Mouse (Mus musculus): ENCODE results near the gene Olfr550. TPM values are rescaled to one million over a fixed set of nuclear protein-coding genes. Genes with fewer than 3 reads are reported as not detected.

Gene Olfr550
- polyA plus RNA-seq (2014; fragmentation: Nextera tagmentation; extraction: Ambion mirVana): not detected in 2 replicates

- H3K9me3 ChIP-seq (ENCODE audit: control insufficient read depth, low read length): no peaks in the 10 kb centered on the region
- 93% methylated on average over 8 of the region's 8 CpGs for WGBS
- no peaks in the 10 kb centered on the region for H3K36me3 ChIP-seq (ENCODE audit: control insufficient read depth, insufficient read depth, low read length)
- no peak within 1 kb of the TSS for H3K4me2 ChIP-seq (replicated peaks; ENCODE audit: low read depth, low read length)
- H3K27ac ChIP-seq (ENCODE audit: low read depth, low read length): no peak within 1 kb of the TSS
- no peak within 1 kb of the TSS for H3K9ac ChIP-seq (ENCODE audit: low read depth, low read length)
- H3K4me3 ChIP-seq (ENCODE audit: low read length): no peak within 1 kb of the TSS
- H3K27me3 ChIP-seq (ENCODE audit: control insufficient read depth, insufficient read depth, low read length): no peaks in the 10 kb centered on the region
- ATAC-seq (ENCODE audit: low FRiP score, low TSS enrichment): no peak
- no peaks in the 10 kb centered on the region for H3K4me1 ChIP-seq (ENCODE audit: control insufficient read depth, insufficient read depth, low read length)
Observed at GRCm38 (mm10) chr7:102571142-102571541, at the start of gene Olfr550. Gene Olfr550, plus strand, starts transcription at chr7:102571442.

GRCm38 (mm10) chr7:102529052-102529451 lies 42.2 kb upstream of the Olfr550 start:
- Histone ChIP-seq H3K4me1 (ENCODE audit: control insufficient read depth, insufficient read depth, low read length) (no peaks in the 10 kb centered on the region), H3K9ac (ENCODE audit: low read depth, low read length) (no peak overlapping the region), H3K4me2 (replicated peaks; ENCODE audit: low read depth, low read length) (no peak overlapping the region), H3K27ac (ENCODE audit: low read depth, low read length) (no peak overlapping the region), H3K36me3 (ENCODE audit: control insufficient read depth, insufficient read depth, low read length) (no peaks in the 10 kb centered on the region), H3K4me3 (ENCODE audit: low read length) (no peak overlapping the region), H3K27me3 (ENCODE audit: control insufficient read depth, insufficient read depth, low read length) (no peaks in the 10 kb centered on the region), H3K9me3 (ENCODE audit: control insufficient read depth, low read length) (no peaks in the 10 kb centered on the region)
- WGBS: 84% methylated on average over 1 of the region's 1 CpGs
- no peak for ATAC-seq (ENCODE audit: low FRiP score, low TSS enrichment)

GRCm38 (mm10) chr7:102534449-102534848 lies 36.8 kb upstream of the Olfr550 start, which contains the start of gene Olfr547:
Gene Olfr547, plus strand, starts transcription at chr7:102534749.
- Histone ChIP-seq H3K36me3 (ENCODE audit: control insufficient read depth, insufficient read depth, low read length) (no peaks in the 10 kb centered on the region), H3K27me3 (ENCODE audit: control insufficient read depth, insufficient read depth, low read length) (no peaks in the 10 kb centered on the region), H3K4me3 (ENCODE audit: low read length) (no peak within 1 kb of the TSS), H3K9ac (ENCODE audit: low read depth, low read length) (no peak within 1 kb of the TSS), H3K4me1 (ENCODE audit: control insufficient read depth, insufficient read depth, low read length) (no peaks in the 10 kb centered on the region), H3K27ac (ENCODE audit: low read depth, low read length) (no peak within 1 kb of the TSS), H3K9me3 (ENCODE audit: control insufficient read depth, low read length) (no peaks in the 10 kb centered on the region), H3K4me2 (replicated peaks; ENCODE audit: low read depth, low read length) (no peak within 1 kb of the TSS)
- no peak for ATAC-seq (ENCODE audit: low FRiP score, low TSS enrichment)
- WGBS: 81% methylated on average over 1 of the region's 1 CpGs

DNA sequence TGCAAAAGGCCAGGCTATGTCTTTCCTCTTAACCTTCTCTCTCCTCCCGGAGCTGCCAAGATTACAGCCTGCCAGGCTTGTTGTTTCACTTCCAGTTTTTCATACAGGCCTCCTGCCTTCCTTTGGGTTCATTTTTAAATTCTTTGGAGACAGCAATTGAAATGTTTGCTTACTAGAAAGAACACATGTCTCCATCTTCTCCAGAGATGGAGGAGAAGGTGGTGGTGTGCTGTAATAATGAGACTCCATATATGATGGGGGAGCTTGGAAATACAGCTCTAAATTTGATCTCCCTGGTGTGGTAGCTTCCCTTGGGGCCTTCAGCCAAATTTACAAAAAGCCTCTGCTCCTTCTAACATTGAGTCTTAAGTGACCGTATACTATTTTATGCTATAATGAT lies 30.6 kb upstream of the Olfr550 start, which contains the start of gene Olfr548-ps1:
Gene Olfr548-ps1 (plus strand): TSS at position 301 of the 400 bp plus-strand sequence.
- no peak within 1 kb of the TSS for H3K4me3 ChIP-seq (ENCODE audit: low read length)
- no peak within 1 kb of the TSS for H3K4me2 ChIP-seq (replicated peaks; ENCODE audit: low read depth, low read length)
- no peak for ATAC-seq (ENCODE audit: low FRiP score, low TSS enrichment)
- no peaks in the 10 kb centered on the region for H3K27me3 ChIP-seq (ENCODE audit: control insufficient read depth, insufficient read depth, low read length)
- no peak within 1 kb of the TSS for H3K27ac ChIP-seq (ENCODE audit: low read depth, low read length)
- H3K9me3 ChIP-seq (ENCODE audit: control insufficient read depth, low read length): no peaks in the 10 kb centered on the region
- H3K9ac ChIP-seq (ENCODE audit: low read depth, low read length): no peak within 1 kb of the TSS
- H3K4me1 ChIP-seq (ENCODE audit: control insufficient read depth, insufficient read depth, low read length): no peaks in the 10 kb centered on the region
- WGBS: 83% methylated on average over 2 of the region's 2 CpGs
- no peaks in the 10 kb centered on the region for H3K36me3 ChIP-seq (ENCODE audit: control insufficient read depth, insufficient read depth, low read length)

GRCm38 (mm10) chr7:102541251-102541650 lies 30.0 kb upstream of the Olfr550 start:
- Histone ChIP-seq H3K27me3 (ENCODE audit: control insufficient read depth, insufficient read depth, low read length) (no peaks in the 10 kb centered on the region), H3K9ac (ENCODE audit: low read depth, low read length) (no peak overlapping the region), H3K27ac (ENCODE audit: low read depth, low read length) (no peak overlapping the region), H3K36me3 (ENCODE audit: control insufficient read depth, insufficient read depth, low read length) (no peaks in the 10 kb centered on the region), H3K9me3 (ENCODE audit: control insufficient read depth, low read length) (no peaks in the 10 kb centered on the region), H3K4me1 (ENCODE audit: control insufficient read depth, insufficient read depth, low read length) (no peaks in the 10 kb centered on the region), H3K4me3 (ENCODE audit: low read length) (no peak overlapping the region), H3K4me2 (replicated peaks; ENCODE audit: low read depth, low read length) (no peak overlapping the region)
- ATAC-seq (ENCODE audit: low FRiP score, low TSS enrichment): no peak
- WGBS: 60% methylated on average over 3 of the region's 3 CpGs

DNA sequence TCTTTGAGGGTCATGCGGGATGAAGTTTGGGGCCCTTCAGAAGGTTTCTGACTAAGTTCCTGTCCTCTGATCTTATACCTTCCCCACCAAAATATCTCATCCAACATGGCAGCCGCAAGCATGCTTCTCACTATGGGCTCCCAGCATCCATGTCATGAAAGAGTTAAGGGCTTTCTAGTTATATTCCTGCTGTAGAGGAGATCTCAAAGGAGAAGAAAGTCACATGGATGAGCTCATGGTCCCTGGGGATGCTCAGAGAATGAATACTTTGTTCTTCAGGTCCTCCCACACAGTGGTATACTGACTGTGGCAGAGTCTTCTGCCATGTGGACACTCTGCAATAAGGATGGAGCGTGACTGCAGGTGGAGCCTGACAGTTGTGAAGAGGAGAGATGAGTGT lies 21.7 kb upstream of the Olfr550 start, which contains the start of gene Olfr549:
Gene Olfr549 (plus strand): TSS at position 301 of the 400 bp plus-strand sequence.
- no peak for ATAC-seq (ENCODE audit: low FRiP score, low TSS enrichment)
- Histone ChIP-seq H3K4me3 (ENCODE audit: low read length) (no peak within 1 kb of the TSS), H3K9ac (ENCODE audit: low read depth, low read length) (no peak within 1 kb of the TSS), H3K27me3 (ENCODE audit: control insufficient read depth, insufficient read depth, low read length) (no peaks in the 10 kb centered on the region), H3K4me2 (replicated peaks; ENCODE audit: low read depth, low read length) (no peak within 1 kb of the TSS), H3K4me1 (ENCODE audit: control insufficient read depth, insufficient read depth, low read length) (no peaks in the 10 kb centered on the region), H3K36me3 (ENCODE audit: control insufficient read depth, insufficient read depth, low read length) (no peaks in the 10 kb centered on the region), H3K9me3 (ENCODE audit: control insufficient read depth, low read length) (no peaks in the 10 kb centered on the region), H3K27ac (ENCODE audit: low read depth, low read length) (no peak within 1 kb of the TSS)
- WGBS: 86% methylated on average over 3 of the region's 3 CpGs

DNA sequence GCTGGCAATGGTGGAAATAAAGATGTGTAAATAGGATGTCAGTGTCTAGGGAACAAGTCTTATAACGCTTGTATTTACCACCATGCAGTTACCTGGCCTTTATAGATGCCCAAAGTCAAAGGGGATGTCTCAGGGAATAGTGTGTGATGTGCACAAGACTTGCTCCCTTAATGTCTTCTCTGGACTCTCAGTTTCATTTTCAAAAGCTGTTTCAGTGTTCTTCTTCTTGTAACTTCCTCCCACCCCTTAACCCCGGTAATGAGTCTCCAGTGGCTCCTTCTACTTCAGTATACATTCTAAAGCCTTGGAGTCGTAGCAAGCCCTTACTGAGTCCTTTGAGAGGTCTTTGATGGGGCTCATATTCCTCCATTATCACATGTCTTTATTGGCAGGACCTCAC lies 18.0 kb upstream of the Olfr550 start:
- Histone ChIP-seq H3K27ac (ENCODE audit: low read depth, low read length) (no peak overlapping the region), H3K9ac (ENCODE audit: low read depth, low read length) (no peak overlapping the region), H3K4me1 (ENCODE audit: control insufficient read depth, insufficient read depth, low read length) (no peaks in the 10 kb centered on the region), H3K4me3 (ENCODE audit: low read length) (no peak overlapping the region), H3K27me3 (ENCODE audit: control insufficient read depth, insufficient read depth, low read length) (no peaks in the 10 kb centered on the region), H3K36me3 (ENCODE audit: control insufficient read depth, insufficient read depth, low read length) (no peaks in the 10 kb centered on the region), H3K9me3 (ENCODE audit: control insufficient read depth, low read length) (no peaks in the 10 kb centered on the region), H3K4me2 (replicated peaks; ENCODE audit: low read depth, low read length) (no peak overlapping the region)
- ATAC-seq (ENCODE audit: low FRiP score, low TSS enrichment): no peak
- WGBS: 81% methylated on average over 3 of the region's 3 CpGs

DNA sequence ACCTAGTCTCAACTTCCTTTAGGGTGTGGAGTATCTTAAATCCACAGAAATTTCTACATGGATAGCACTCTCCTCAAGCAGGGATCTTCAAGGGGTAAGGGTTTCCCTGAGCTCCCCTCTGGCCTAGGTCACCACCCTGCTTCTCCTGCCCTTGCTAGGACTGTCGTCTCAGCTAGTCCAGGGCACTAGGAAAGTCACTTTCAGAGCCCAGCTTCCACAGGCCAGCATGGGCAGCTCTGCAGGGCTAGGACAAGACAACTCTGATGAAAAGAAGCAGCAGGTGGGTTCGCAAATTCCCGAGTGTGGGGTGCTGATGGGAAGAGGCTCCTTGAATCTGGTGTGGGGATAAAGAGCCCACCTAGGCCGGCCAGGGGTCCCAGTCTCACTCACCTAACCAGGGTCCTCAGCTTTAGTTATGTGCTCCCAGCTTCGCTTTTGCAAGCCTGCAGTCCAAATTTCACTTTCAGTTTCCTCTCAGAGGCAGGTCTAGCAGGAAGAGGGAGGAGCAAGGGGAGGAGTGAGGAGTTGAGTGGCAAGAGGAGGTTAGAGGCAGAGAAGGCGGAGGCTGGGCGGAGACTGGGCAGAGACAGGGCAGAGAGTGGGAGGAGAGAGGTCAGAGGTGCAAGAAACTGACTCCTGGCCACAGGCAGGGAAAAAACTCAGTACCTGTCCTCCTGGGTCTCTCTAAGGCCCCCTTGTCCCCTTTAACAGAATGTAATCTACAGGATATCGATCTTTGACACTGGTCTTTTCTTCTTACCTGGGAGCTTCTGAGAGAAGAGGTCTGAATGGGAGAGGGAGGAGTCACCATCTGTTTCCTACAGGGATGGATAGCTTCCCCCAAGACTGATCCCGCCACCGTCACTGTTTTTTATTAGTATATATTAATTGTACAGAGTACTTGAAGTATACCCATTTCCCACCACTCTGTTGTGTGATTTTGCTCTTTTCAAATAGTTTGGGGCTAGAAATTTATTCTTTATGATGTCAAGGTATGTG lies 5.9 kb upstream of the Olfr550 start, which contains the start of gene Trim21:
Gene Trim21 (minus strand): TSS at position 488 of the 999 bp plus-strand sequence.
- peak; percentile 99 for ATAC-seq (ENCODE audit: low FRiP score, low TSS enrichment)
- no peaks in the 10 kb centered on the region for H3K27me3 ChIP-seq (ENCODE audit: control insufficient read depth, insufficient read depth, low read length)
- no peak within 1 kb of the TSS for H3K27ac ChIP-seq (ENCODE audit: low read depth, low read length)
- WGBS: 14% methylated on average over 10 of the region's 10 CpGs
- no peaks in the 10 kb centered on the region for H3K4me1 ChIP-seq (ENCODE audit: control insufficient read depth, insufficient read depth, low read length)
- peak within 1 kb of the TSS; percentile 62 for H3K9ac ChIP-seq (ENCODE audit: low read depth, low read length)
- H3K36me3 ChIP-seq (ENCODE audit: control insufficient read depth, insufficient read depth, low read length): no peaks in the 10 kb centered on the region
- peak within 1 kb of the TSS; percentile 59 for H3K4me2 ChIP-seq (replicated peaks; ENCODE audit: low read depth, low read length)
- H3K9me3 ChIP-seq (ENCODE audit: control insufficient read depth, low read length): no peaks in the 10 kb centered on the region
- H3K4me3 ChIP-seq (ENCODE audit: low read length): peak within 1 kb of the TSS; percentile 51

DNA sequence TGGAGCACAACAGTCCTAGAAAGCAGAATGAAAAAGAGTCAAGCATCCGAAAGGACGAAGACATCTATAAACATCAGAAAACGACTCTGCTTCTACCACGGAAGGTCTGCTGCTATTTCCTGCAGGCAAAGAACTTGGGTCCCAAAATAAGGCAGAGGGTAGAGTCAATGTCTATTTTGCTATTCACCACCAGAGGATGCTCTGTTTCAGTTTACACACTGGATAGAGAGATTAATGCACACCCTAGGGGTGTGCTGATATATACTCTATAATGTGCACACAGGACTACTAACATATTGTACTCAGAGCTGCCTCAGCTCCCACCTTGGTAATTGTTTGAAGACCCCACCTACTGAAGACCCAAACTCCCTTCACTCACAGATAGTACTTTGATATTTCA lies 5.0 kb upstream of the Olfr550 start:
- H3K27ac ChIP-seq (ENCODE audit: low read depth, low read length): no peak overlapping the region
- WGBS: 82% methylated on average over 4 of the region's 4 CpGs
- H3K27me3 ChIP-seq (ENCODE audit: control insufficient read depth, insufficient read depth, low read length): no peaks in the 10 kb centered on the region

More for the DNA sequence above, 5.0 kb upstream of the Olfr550 start:
- Histone ChIP-seq H3K36me3 (ENCODE audit: control insufficient read depth, insufficient read depth, low read length) (no peaks in the 10 kb centered on the region), H3K9ac (ENCODE audit: low read depth, low read length) (no peak overlapping the region), H3K4me1 (ENCODE audit: control insufficient read depth, insufficient read depth, low read length) (no peaks in the 10 kb centered on the region), H3K4me3 (ENCODE audit: low read length) (no peak overlapping the region), H3K4me2 (replicated peaks; ENCODE audit: low read depth, low read length) (no peak overlapping the region), H3K9me3 (ENCODE audit: control insufficient read depth, low read length) (no peaks in the 10 kb centered on the region)
- no peak for ATAC-seq (ENCODE audit: low FRiP score, low TSS enrichment)

Data from kidney, embryonic 14.5 days (tissue).